Mouse (Mus musculus) mouse embryonic stem cell (cell line): ENCODE data around the gene Adgrg7.

Experiments
- in situ Hi-C, 2 experiments: fragments of 300-500 bp; cut with MboI; formaldehyde crosslinking; loops; 1 replicate in 1 of 2; 3 replicates in 1 of 2; pipeline ENCODE4 v1.14.3; 2019 to 2020; ENCODE audit warnings: low sequenced_read_pairs in 2 of 2, low pct_unique_long_range_greater_than_20kb in 1 of 2, mixed read lengths in 1 of 2; ENCODE audit not compliant: unreplicated experiment in 1 of 2

The Adgrg7 gene

GRCm38 (mm10) chr16:56717224-56718200 is 78.1 kb downstream of the Adgrg7 start, which contains the start of gene Tfg:
Tfg (minus strand) TSS chr16:56717450.
- in situ Hi-C loops: no loop called here

DNA sequence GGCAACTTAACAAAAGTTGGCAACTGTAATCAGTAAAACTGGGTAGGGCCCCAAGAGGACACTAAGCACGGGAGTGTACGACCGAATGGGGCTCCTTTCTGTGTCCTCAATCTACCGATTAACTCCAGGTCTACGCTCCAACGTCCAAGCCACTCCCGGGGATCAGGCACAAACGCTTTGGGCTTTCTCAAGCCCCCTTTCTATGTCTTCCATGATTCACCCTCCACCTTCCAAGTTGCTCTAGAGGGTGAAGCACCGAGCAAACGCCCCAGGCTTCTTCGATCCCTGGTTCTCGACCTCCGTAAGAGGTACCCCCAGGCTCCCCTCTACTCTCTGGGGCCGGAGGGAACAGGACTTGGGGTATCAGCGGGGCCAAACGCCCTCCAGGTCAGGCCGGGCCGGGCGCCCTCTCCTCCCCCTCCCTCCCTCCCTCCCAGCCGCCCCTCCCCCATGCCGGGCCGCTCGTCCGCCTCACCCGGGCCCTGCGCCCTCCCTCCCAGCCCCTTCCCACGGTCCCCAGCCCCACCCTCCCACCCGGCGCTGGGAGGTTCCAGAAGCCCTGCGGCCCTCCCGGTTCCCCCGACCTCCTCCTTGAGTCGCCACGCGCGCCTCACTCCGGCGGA is 79.0 kb downstream of the Adgrg7 start:
- in situ Hi-C loops: no loop called here

- in situ Hi-C loops: no loop called here
These were observed 80.0 kb downstream of the Adgrg7 start for GRCm38 (mm10) chr16:56715608-56716007.

- in situ Hi-C loops: no loop called here
These were observed 85.6 kb downstream of the Adgrg7 start for GRCm38 (mm10) chr16:56710071-56710470.

DNA sequence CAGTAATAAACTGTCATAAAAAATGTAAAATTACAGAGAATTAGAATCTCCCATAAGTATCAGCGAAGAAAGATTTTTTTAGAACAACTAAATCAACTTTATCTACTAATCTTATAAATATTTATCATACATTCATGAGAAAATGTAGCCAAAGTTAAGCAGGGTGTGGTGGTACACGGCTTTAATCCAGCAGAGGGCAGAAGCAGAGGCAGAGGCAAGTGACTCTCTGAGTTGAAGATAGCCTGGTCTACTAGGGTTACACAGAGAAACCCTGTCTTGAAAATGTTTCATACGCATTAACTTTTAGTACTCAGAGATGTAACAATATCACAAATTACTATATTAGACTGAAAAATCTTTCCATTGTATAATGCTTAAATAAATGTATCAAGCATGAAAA is 89.9 kb downstream of the Adgrg7 start:
- in situ Hi-C loops: no loop called here

GRCm38 (mm10) chr16:56700898-56701297 is 94.8 kb downstream of the Adgrg7 start:
- in situ Hi-C loops: no loop called here

DNA sequence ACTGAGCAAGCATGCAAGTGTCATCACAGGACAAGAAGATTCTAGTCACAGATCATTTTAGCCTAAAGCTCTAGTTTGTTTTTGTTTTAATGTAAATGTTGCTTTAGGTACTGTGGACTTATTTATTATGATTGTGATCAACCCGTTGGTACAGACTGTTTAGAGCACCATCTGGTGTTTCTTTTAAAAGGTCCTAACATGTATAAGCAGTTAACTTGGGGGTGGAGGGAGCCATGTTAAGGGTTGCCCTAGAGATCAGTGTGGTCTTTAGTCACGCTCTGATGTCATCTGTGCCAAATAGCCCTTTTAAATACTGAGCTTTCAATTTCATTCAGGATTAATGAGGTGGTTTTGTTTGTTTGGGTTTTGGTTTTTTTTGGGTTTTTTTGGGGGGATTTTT is 99.2 kb downstream of the Adgrg7 start:
- in situ Hi-C loops: no loop called here

GRCm38 (mm10) chr16:56690715-56691114 is 104.9 kb downstream of the Adgrg7 start:
- in situ Hi-C loops: no loop called here

DNA sequence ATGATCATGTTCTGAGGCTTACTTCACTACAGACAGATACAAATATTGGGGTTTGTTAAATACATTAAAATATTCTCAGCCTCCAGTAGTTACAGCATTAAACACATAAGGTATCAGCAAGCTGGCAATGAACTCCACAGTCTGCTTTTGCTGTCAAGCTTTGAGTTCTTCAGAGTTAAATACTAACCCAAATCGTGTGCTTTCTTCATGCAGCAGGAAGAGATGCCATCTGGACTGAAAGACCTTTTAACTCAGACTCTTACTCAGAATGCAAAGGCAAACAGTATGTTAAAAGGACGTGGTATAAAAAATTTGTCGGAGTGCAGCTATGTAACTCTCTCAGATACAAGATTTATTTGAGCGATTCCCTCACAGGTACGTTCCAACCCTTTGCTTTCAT is 108.9 kb downstream of the Adgrg7 start:
- in situ Hi-C loops: no loop called here

- in situ Hi-C loops: no loop called here
These were observed 114.5 kb downstream of the Adgrg7 start for GRCm38 (mm10) chr16:56681010-56681645.

DNA sequence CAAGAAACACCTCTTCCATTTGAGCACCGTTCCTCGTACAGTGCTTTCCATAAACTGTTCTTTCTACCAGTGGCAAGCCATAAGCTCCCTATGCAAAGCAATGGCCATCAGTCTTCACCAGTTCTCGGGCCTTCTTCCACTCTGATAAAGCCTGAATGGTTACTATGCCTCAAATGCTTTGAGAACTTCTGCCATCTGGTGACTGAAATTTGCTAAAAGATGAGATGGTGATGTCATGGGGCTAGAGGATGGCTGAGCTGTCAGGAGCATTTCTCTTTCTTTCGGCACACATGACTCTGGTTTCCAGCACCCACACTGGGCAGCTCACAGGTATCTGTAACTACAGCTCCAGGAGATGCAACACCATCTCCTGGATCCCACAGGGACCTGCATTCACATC is 118.5 kb downstream of the Adgrg7 start:
- in situ Hi-C loops: no loop called here
